Mouse (Mus musculus) spleen, adult 10 weeks (tissue): ENCODE results near the gene Skint6. TPM values are rescaled to one million over a fixed set of nuclear protein-coding genes. Genes with fewer than 3 reads are reported as not detected.

Experiments used
- polyA plus RNA-seq: library from polyadenylated mRNA; stranded (reverse); fragments of 350-450 nt; fragmentation: Illumina TruSeq; extraction: RNeasy Lipid Tissue Mini Kit (QIAGEN cat#74804); gene quantifications from one replicate; pipeline ENCODE4 v1.2.3, GENCODE M21; 2015; ENCODE audit warnings: low replicate concordance; ENCODE audit not compliant: insufficient read depth

Skint6 gene
- not detected for polyA plus RNA-seq

GRCm38 (mm10) chr4:113286873-113287272 is at the start of gene Skint6:
TSS of gene Skint6 (minus strand) at chr4:113286973.

DNA sequence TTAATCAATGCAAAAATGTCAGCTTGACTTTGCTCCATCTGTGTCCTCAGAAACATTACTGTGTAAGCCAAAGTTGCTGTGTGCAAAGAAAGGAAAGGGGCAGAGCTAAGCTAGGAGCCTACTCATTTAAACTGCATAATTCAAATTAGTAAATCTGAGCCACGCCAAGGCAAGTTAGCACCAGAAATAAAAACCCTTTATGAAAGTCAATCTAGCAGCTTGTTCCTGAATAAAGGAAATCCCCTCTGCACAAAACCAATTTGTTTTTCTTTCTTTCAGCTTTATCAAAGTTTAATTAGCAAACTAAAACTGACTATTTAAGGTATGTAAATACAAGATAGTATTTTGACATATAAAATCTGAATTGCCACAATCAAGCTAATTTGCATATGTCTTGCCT is 512.0 kb downstream of the Skint6 start, which contains the start of gene Skint10:
Skint10 (minus strand) TSS at position 101 of the 400 bp plus-strand sequence.

